Comparison of ENCODE assay signal across 25 mouse cellular contexts in the genomic region with DNA sequence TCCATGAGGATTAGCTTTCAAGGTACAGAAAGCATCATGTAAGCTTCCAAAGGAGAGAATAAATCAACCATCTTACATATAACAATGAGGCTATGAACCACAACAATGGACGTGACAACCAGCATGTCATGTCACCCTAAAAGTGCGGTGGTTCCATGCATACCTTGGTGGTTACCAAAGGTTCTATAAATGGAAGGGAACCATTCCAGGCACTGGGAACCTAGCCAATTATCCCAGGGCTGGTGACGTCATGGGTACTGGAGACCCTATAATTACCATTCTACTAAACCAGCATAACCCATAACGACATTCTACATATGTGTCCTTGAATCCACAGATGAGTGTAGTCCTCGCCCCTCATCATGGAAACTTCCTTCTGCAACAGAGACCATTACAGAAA.
DNase-seq lines count a peak whose midpoint lies in the region; ATAC-seq and TF ChIP-seq lines count a peak whose summit lies in the region.
"Had no signal": no experiment of that assay in that cellular context is flagged by ENCODE, and none has a peak within 500 bp of the region (broad histone marks: within the 10 kb centered on the region; RNA-seq: fewer than 3 reads in every experiment).

No protein-coding gene starts in this region.

- H3K4me3 ChIP-seq in heart, embryonic 10.5 days, result no peak overlapping the region
- H3K4me3 ChIP-seq in heart, embryonic 14.5 days (ENCODE audit: control insufficient read depth in 1 of 2, insufficient read depth in 1 of 2, low read depth in 1 of 2, low read length in 2 of 2), result no peak overlapping the region
- no peak overlapping the region for H3K4me3 ChIP-seq in heart, postnatal 0 days (ENCODE audit: low read depth, low read length)
- H3K4me3 ChIP-seq: embryonic facial prominence, embryonic 12.5 days; embryonic facial prominence, embryonic 15.5 days; gastrocnemius, adult 2 months; heart, adult 2 months; hindbrain, embryonic 12.5 days; hindbrain, embryonic 15.5 days had no signal

- H3K27ac ChIP-seq in heart, embryonic 10.5 days, result no peak overlapping the region
- H3K27ac ChIP-seq in heart, embryonic 14.5 days (replicated peaks in 1 of 2; ENCODE audit: control insufficient read depth in 1 of 2, insufficient read depth in 1 of 2, low read depth in 2 of 2, low read length in 2 of 2), result peak overlapping the region in 1 of 2 experiments; percentile 49; a peak in 2 of 4 replicates
- no peak overlapping the region for H3K27ac ChIP-seq in heart, postnatal 0 days (ENCODE audit: low read depth)
- H3K27ac ChIP-seq: embryonic facial prominence, embryonic 12.5 days; embryonic facial prominence, embryonic 15.5 days; gastrocnemius, adult 2 months; heart, adult 2 months; hindbrain, embryonic 12.5 days; hindbrain, embryonic 15.5 days had no signal

- 0 out of 2 replicates have a peak, but pooled peaks have one; percentile 43 for ATAC-seq in heart, embryonic 14.5 days (ENCODE audit: insufficient number of reproducible peaks, insufficient read depth, low FRiP score, low read depth)
- ATAC-seq in heart, postnatal 0 days (ENCODE audit: insufficient read depth, low read depth), result peak; percentile 75
- ATAC-seq: forebrain, embryonic 14.5 days; forebrain, postnatal 0 days; intestine, postnatal 0 days; Patski had no signal

- H3K27me3 ChIP-seq in heart, embryonic 10.5 days (ENCODE audit: insufficient read depth, poor library complexity, severe bottlenecking), result no peaks in the 10 kb centered on the region
- H3K27me3 ChIP-seq in heart, embryonic 14.5 days (ENCODE audit: control insufficient read depth, insufficient read depth, low read length), result no peaks in the 10 kb centered on the region
- H3K27me3 ChIP-seq in heart, postnatal 0 days (ENCODE audit: control insufficient read depth, insufficient read depth, low read length), result no peaks in the 10 kb centered on the region
- H3K27me3 ChIP-seq: CH12.LX; embryonic facial prominence, embryonic 12.5 days; embryonic facial prominence, embryonic 15.5 days; hindbrain, embryonic 12.5 days; hindbrain, embryonic 15.5 days; Patski had no signal

- H3K9me3 ChIP-seq in heart, embryonic 10.5 days, result no peaks in the 10 kb centered on the region
- H3K9me3 ChIP-seq in heart, embryonic 14.5 days (ENCODE audit: control insufficient read depth, low read length), result no peaks in the 10 kb centered on the region
- H3K9me3 ChIP-seq in heart, postnatal 0 days (replicated peaks; ENCODE audit: control insufficient read depth, low read length), result no peaks in the 10 kb centered on the region
- H3K9me3 ChIP-seq: embryonic facial prominence, embryonic 12.5 days; embryonic facial prominence, embryonic 15.5 days; G1E; hindbrain, embryonic 12.5 days; hindbrain, embryonic 15.5 days had no signal

- no peak for TF ChIP-seq EP300 in heart, postnatal 0 days (IDR thresholded peaks at IDR 0.05; ENCODE audit: low read depth)

- 77% methylated on average over 5 of the region's 5 CpGs for WGBS in heart, embryonic 10.5 days
- WGBS in heart, embryonic 14.5 days, result 41% methylated on average over 5 of the region's 5 CpGs
- 36% methylated on average over 5 of the region's 5 CpGs for WGBS in heart, postnatal 0 days

- no peaks in the 10 kb centered on the region for H3K4me1 ChIP-seq in heart, embryonic 10.5 days
- H3K4me1 ChIP-seq in heart, embryonic 14.5 days (ENCODE audit: control insufficient read depth in 2 of 2, insufficient read depth in 2 of 2, low read length in 2 of 2), result peaks cover 4 to 13% of the 10 kb centered on the region in 2 experiments
- H3K4me1 ChIP-seq in heart, postnatal 0 days (ENCODE audit: control insufficient read depth, insufficient read depth), result peaks cover 15% of the 10 kb centered on the region; the same call in 1 of the 2 replicates
- H3K4me1 ChIP-seq: embryonic facial prominence, embryonic 12.5 days; embryonic facial prominence, embryonic 15.5 days; hindbrain, embryonic 12.5 days had no signal

- H3K9ac ChIP-seq in heart, embryonic 14.5 days (ENCODE audit: low read length), result no peak overlapping the region
- H3K9ac ChIP-seq in heart, postnatal 0 days (replicated peaks; ENCODE audit: low read depth, low read length), result no peak overlapping the region
- H3K9ac ChIP-seq: embryonic facial prominence, embryonic 12.5 days; embryonic facial prominence, embryonic 15.5 days; forebrain, postnatal 0 days; hindbrain, embryonic 12.5 days; hindbrain, embryonic 15.5 days had no signal

- H3K36me3 ChIP-seq in heart, embryonic 10.5 days, result no peaks in the 10 kb centered on the region
- no peaks in the 10 kb centered on the region for H3K36me3 ChIP-seq in heart, embryonic 14.5 days (ENCODE audit: control insufficient read depth, insufficient read depth, low read length)
- H3K36me3 ChIP-seq in heart, postnatal 0 days (replicated peaks; ENCODE audit: control insufficient read depth, insufficient read depth, low read length), result no peaks in the 10 kb centered on the region
- H3K36me3 ChIP-seq: embryonic facial prominence, embryonic 12.5 days; embryonic facial prominence, embryonic 15.5 days; G1E; hindbrain, embryonic 12.5 days; hindbrain, embryonic 15.5 days had no signal

- no peak for TF ChIP-seq CTCF in heart, postnatal 0 days (IDR thresholded peaks at IDR 0.05; ENCODE audit: low read depth)

- peak; percentile 89 for DNase-seq in heart, adult 11 months
- DNase-seq in heart, embryonic 10.5 days (ENCODE audit: low spot score), result no peak
- DNase-seq in heart, postnatal 25 days (ENCODE audit: low spot score), result no peak
- peak; percentile 47 for DNase-seq in heart, postnatal 0 days (ENCODE audit: low spot score)
- peak; percentile 4 to 13 for DNase-seq in heart, postnatal 36 days
- no peak for DNase-seq in spleen, postnatal 4 days (ENCODE audit: low spot score in 2 of 2)
- DNase-seq in layer of hippocampus, adult 18-20 months (ENCODE audit: low spot score in 2 of 2), result no peak
- DNase-seq: adrenal gland, postnatal 14 days; cerebellum, adult 11 months; cerebellum, adult 9-11 months; forebrain, postnatal 0 days; gastrocnemius, adult 2 months; gastrocnemius, postnatal 14 days; kidney, adult 2 months had no signal

- intact Hi-C loops in heart, postnatal 25 days (cut with DNase I), result no loop called here
- intact Hi-C loops in heart, postnatal 36 days (cut with DNase I), result no loop called here

- no peak overlapping the region for H3K4me2 ChIP-seq in heart, embryonic 14.5 days (ENCODE audit: low read length)
- no peak overlapping the region for H3K4me2 ChIP-seq in heart, postnatal 0 days (ENCODE audit: low read depth, low read length)
- H3K4me2 ChIP-seq: embryonic facial prominence, embryonic 12.5 days; embryonic facial prominence, embryonic 15.5 days; hindbrain, embryonic 12.5 days; hindbrain, embryonic 15.5 days had no signal

Comparison
In these comparisons a context has a peak if more than half of its experiments do, and no peak if none do; other contexts are left out.
1. DNase-seq: peak in heart, adult 11 months (single experiment), heart, postnatal 0 days (single experiment) and heart, postnatal 36 days (2 of 2); none in heart, embryonic 10.5 days (single experiment), heart, postnatal 25 days (single experiment), spleen, postnatal 4 days (0 of 2) and layer of hippocampus, adult 18-20 months (0 of 2).